Mouse (Mus musculus): Measurements from ENCODE around the gene Rsph3b.
A peak's percentile ranks its signal among the peaks of the same experiment; 100 is the strongest.
"Not testable (repeated sequence)": the region's sequence is repeated elsewhere in the genome, so short reads cannot be mapped to it uniquely, and the experiment has no call there.

Gene Rsph3b

DNA sequence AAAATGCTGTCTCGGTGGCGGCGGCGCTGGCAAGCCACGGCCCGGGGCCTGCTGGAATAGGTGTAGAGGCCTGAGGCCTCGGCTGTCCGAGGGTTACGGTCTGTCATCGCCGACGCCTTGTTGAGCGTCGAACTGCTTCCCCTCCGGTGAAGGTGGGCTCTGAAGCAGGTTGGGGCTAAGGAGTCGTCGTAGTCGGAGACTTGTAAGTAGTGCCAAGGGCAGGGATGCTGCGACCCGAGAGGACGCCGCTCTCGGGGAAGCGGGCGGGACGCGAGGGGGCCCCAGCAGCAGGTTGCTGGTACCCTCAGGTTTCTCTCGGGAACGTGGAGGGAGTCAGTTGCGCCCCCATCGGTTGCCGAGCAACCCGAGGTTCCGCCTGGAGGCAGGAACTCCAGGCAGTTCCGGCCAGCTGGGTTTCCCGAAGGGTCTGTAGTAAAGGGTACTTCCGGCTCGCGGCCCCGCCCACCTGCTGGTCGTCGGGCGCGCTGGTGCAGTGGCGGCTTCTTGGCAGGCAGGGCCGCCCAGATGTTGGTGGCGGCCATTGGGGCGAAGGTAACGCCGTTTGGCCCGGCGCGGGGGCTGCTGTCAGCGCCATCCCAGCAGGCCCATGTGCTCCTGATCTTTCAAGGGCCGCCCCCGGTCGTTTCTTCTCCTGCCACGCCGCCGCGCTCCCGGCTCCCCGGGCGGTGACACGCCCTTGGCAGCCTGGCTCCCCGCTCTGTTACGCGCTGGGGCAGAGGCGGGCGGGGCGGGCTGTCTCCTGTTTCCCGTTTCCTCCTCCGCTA, at the start of gene Rsph3b:
Rsph3b (minus strand) TSS at position 699 of the 785 bp plus-strand sequence.
- peak; percentile 59 for DNase-seq (ENCODE audit: low read depth)

DNA sequence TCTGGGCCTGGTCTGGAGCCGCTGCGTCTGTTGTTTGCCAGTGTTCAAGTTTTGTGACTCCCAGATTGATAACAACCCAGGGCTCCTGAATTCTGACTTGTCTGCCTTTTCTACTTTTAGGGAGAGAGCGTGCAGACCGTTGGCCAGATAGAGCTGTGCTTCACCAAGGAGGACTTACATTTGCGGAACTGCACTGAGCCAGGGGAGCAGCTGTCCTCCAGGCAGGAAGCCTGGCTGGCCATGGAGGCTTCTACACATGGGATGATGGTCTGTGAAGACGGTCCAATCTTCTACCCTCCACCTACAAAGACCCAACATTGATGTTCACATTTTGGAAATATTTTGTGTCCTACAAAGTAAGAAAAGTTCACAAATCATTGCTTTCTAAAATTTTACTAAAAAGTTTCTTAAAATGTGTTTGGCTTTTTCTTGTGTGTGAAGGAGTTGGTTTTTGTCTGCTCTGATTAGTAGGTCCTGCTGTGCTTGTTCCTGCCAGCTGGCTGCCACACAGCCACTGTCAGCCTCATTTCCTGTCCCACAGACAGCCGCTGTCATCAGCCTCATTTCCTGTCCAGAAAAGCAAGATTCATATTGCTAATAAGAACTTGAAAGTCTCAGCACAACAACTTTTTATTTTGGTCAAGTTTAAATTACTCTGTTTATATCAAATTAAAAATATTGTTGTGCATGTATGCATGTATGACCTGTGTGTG, 49.5 kb upstream of the Rsph3b start:
- DNase-seq (ENCODE audit: low read depth): not testable (repeated sequence)

DNA sequence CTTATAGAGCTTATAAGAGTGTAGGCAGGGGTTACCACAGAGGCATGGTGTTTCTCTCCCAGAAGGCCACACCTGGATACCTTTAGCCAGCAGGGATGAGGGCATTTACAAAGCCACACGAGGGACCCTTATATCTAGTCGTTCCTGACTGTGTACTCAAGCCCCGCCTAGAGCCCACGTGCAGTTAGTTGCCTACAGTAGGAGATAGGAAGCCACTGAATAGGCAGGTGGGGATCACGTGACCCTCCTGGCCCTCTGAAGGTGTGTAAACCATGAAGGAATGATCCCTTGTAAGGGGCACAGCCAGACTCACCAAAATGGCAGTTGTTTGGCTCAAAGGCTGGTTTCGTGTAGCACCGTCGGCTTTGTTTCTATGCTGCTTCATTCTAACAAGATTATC, 48.3 kb upstream of the Rsph3b start:
- DNase-seq (ENCODE audit: low read depth): not testable (repeated sequence)

DNA sequence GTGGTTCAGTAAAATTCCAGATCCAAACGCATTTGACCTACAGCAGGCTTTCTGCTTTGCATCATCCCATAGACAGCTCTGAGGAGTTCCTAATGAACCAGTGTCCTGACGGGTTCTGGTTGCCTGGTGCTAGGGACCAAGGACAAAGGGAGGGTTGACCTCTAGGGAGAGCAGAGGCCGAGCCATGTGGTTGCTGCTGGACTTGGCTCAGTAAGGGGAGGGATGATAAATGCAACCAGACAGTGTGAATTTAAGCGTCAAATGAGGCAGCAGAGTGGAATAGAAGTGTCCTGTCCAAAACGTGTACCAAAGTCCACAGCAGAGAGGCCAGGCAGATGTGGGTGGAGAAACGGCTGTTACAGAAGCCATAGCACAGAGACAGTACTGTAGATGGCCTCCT, 47.0 kb upstream of the Rsph3b start:
- DNase-seq (ENCODE audit: low read depth): not testable (repeated sequence)

DNA sequence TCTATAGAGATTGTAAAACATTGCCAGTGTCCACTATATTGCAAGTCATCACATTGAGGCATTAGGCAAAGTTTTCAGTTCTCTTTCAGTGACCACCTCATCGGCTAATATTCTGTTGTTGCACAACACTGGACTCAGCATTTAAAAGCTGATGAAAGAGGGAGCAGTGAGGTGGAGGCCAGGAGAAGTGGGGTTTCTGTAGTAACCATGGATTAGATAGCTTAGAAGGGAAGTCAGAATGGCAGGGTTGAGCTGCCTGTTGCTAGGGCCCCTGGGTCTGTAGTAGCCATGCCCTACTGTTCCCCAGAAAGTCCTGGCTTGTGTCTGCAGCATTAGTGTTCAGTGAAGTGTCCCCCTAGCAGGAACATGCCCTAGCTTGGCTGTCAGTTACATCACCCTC, 37.6 kb upstream of the Rsph3b start:
- DNase-seq (ENCODE audit: low read depth): not testable (repeated sequence)

DNA sequence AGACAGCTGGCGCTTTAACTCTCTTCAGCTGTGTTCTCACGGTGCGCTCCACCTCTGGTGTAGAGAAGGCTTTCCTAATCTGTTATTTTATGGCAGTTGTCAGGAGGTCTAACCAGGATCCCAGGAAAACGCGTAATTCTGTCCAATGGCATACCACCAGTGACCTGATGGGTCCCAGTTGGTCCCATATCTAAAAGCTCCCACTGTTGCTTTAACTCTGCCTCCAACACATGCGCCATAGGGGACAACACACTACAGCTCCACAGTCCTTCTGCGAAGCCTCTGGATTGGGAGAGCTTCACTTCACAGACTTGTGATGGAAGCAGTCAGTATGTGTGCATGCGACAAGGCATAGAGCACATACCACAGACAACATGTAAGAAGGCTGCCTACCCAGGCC, 31.7 kb upstream of the Rsph3b start:
- DNase-seq (ENCODE audit: low read depth): not testable (repeated sequence)

DNA sequence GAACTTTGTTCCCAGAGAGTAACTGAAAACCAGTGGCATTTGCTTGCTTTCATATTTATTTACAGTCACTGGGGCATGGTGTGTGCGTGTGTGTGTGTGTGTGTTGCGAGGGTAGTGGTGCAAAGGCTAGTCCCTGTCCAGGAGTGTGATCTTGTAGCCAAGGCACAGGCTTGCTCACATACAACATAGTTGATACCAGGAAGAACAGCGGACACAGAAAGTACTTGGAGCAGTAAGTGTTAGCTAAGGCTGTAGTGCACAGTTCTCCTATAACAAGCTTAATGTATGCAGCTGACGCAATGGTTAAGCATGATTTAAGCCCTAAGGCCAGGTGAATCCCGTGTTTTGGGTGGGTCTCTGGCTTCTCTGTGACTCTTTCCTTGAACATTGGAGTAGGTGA, 30.9 kb upstream of the Rsph3b start:
- DNase-seq (ENCODE audit: low read depth): peak; percentile 39

DNA sequence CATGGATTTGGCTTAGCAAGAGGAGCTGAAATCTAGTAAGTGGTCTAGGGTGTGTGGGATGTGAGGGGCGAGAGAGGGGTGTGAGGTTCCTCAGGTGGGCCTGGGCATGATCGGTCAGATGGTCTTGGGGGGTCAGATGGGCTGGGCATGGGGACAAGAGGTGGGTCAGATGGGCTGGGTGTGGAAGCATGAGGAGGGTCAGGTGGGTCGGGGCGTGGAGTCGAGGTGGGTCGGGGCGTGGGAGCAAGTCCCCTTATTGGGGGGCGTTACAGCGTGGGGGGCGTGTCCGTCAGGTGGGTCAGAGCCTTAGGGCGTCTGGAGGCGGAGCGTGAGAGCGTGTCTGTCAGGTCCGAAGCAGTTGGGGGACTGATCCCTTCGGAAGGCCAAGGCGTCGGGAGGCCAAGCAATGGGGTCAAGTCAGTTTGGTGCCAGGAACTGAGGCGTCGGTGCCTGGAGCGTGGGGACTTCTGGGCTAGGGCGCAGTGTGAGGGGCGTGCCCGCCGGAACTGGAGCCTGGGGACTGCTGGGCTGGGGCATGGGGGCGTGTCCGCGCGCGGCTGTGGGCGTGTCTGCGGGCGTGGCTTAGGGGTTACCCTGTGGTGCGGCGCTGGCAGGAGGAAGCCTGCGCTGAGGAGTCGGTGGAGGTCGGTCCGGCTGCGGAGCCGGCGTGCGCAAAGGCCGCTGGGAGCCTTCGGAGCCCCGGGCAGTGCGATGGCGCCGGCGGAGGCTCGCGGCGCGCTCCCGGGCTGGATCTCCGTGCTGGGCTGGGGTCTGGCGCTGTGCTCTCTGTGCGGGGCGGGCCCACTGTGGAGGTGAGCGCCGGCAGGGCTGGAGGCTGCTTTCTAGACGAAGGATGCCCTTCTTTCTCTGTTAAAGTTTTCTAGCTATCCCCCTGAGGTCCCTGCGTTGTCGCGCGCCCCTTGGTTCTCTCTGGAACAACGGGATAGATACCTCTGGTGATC, 30.1 kb upstream of the Rsph3b start, which contains the start of gene Gm49721:
Gm49721 (plus strand) TSS at position 618 of the 962 bp plus-strand sequence.
- peak; percentile 52 for DNase-seq (ENCODE audit: low read depth)

DNA sequence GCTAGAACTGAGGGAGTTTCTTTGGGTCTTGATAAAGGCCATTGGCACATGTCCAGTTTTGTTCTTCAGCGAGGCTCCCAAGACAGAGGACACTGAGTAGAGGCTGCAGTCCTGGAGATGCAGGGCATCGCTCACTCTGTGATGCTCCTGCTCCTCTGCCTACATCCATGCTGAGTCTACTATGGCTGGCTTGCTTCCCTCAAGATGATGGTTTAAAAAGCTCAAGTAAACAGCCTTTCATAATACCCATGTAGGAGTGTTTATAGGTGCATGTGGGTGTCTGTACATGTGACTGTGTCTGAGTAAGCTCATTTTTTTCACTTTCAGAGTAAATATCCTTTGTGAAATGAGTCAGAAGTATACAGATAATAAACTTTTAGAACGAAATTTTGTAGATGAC, 26.5 kb upstream of the Rsph3b start:
- not testable (repeated sequence) for DNase-seq (ENCODE audit: low read depth)

DNA sequence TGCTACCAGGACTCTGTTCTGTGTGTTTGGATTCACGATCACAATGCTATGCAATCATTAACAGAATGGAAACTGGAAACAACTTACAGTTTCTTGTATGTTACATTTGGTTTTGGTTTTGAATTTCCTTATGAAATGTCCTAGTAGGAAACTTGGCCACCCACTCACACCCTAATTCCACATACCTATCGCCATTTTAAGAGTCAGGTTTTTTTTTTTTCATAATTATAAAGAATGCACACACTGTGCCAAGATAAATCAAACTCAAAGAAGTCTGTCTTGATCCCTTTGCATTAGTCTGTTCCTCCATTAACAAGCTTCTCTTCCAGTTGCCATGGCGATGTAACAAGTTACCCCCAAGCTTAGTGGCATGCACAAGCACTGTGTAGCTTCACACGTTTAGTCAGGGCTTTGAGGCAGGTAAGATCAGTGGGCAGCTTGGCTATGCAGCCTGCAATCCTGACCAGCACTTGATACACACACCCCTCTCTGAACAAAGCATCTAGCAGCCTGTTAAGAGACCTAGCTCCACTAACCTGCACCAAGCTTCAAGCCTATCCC, 24.4 kb upstream of the Rsph3b start:
- DNase-seq (ENCODE audit: low read depth): not testable (repeated sequence)

DNA sequence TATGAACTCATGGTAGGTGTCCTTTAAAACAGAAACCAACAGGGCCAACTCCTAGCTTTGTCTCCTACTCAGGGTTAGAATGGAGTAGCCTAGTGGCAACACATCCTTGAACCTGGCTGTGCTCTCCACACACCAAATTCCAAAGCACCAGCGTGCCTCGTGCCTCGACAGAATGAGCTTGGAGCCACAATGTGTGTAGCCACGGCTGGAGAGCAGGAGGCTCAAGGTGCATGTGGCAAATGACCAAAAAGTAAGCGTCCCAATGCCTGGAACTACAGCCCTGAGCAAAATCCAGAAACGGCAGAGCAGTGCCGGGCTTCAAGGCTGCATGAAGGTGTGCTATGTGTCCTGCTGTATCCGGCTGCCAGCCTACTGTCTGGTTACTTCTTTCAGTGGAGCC, 22.8 kb upstream of the Rsph3b start:
- not testable (repeated sequence) for DNase-seq (ENCODE audit: low read depth)

DNA sequence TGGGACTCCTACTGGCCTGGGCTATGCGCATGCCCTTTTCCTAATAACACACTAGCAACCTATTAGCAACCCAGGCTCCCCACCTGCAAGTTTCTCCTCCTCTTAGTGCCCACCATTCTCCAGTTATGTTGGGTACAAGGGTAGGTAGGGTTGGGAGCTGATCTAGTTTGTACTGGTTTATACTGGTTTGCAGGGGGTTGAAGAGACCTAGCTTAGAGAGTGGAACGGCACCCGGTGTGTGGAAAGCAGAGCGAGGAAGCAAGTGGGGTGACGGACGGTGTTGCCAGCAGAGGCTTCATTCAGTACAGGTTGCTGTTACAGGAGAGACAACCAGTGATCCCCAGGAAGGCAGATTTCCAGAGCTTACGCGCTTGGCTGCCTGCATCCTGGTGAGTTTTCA, 21.9 kb upstream of the Rsph3b start, which contains the start of gene Rnaset2b:
Rnaset2b (plus strand) TSS at position 301 of the 400 bp plus-strand sequence.
- not testable (repeated sequence) for DNase-seq (ENCODE audit: low read depth)

DNA sequence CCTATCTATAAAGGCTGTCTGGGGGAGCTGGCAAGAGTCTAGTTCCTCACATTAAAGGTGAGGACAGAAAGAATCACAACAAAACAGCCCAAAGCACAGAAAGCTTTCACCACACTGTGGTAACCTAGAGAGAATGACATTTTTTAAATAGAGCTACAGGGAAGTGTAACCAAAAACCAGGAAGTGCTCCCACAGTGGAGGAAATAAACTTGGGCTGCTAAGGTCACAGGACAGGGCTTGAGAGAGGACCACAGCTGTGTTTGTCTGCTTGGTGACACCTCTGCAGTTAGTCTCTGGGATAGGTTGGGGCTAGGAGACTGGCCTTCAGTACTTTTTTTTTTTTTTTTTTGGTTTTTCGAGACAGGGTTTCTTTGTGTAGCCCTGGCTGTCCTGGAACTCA, 19.2 kb upstream of the Rsph3b start:
- DNase-seq (ENCODE audit: low read depth): not testable (repeated sequence)

DNA sequence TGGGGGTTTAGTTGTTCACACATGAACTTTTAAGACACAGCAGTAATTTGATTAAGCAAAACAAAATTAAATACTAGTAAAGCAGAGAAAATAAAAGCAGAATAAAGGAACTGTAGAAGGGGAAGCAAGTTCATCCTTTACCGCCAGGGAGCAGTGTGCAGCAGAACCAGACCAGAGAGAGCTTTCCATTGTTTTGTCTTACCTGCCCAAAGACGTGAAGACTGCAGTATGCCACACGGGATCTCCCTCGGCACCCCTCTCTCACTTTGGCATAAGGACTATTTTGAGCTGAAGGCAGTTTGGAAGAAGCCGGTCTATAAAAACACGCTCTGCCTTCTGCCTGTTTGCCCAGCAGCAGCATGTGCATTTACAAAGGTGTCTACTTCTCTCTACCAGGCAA, 16.9 kb upstream of the Rsph3b start:
- peak; percentile 66 for DNase-seq (ENCODE audit: low read depth)

DNA sequence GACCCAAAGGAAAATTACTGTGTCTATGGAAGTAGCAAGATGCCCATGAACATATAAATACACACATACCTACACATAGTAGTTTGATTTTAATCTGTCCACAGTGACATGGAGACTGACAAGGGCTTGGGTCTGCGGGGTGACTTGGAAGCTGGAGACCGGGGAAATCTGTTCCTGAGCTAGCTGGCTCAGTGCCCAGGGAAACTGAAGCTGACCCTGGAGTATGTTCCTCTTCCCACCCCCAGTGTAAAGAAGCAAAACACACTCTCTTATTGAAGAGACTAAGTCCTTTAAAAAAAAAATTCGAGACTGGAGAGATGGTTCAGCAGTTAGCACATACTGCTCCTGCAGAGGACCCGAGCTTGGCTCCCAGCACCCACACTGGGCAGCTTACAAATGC, 14.5 kb upstream of the Rsph3b start:
- DNase-seq (ENCODE audit: low read depth): not testable (repeated sequence)

DNA sequence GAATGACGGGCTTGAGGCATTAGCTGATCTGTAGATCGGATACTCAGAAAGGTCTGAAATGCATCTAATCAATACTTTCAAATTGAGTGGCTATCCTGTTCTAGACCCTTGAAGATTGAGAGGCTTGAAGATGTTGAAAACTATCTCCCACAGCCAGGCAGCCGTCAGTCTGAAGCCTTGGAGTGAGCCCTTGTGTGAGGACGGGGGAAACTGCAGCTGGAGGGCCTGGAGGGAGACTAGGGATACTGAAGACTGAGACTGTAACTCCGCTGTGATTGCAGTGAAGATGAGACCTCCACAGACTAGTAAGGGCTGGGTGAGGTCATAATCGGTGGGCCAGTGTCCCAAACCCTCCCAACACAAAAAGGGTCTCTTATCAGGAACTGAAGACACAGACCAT, 13.9 kb upstream of the Rsph3b start:
- not testable (repeated sequence) for DNase-seq (ENCODE audit: low read depth)

DNA sequence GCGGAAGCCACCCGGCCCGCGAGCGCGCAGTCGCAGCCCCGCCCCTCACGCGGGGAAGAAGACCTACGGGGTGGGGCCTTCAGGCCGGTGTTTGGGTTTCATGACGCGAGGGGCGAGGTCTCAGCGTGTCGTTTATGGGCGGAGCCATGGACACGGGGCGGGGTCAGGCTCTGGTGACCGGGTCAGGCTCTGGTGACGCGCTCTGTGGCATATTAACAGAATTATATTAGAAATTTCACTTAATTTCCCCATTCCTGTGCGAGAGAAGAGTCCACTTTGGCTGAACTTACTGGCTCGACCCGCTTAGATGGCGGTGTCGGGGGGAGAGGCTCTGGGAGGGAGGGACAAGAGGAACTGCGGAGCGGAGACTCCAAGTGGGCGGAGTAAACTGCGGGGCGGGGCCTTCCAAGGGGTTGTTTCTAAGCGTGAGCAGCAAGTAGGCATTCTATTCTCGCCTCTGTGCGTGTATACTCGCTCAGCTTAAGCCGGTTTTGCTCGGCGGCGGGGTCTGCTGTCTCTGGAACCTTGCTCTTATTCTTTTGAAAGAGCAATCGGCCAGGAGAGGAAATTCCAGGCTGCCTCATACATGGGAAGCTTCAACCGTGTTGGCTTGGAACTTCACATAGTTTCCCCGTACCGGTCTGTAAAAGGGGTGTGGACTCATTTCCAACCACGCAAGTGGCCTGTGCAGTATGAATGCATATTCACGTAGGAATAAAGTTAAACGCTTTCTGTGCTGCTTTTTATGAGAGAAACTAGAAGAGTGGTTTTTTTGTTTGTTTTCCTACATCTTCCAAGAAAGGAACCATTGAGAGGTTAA, 12.9 kb upstream of the Rsph3b start:
- peak; percentile 64 for DNase-seq (ENCODE audit: low read depth)

DNA sequence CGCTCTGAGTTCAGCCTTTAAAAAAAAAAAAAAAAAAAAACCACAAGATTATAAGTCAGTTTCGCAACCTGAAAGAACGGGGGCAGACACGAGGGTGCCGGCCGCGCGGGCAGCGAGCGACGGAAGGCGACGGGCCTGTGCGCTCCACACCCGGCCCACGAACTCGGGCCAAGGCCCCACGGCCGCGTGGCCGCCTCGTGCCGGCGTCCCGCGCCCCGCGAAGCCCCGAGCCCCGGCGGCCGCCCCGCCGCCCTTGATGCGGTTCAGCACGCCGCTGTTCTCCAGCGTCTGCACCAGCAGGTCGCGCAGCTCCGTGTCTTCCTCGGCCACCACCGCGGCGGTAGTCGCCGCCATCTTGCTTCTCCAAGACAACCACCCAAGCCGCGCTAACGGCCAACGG, 12.3 kb upstream of the Rsph3b start, which contains the start of gene Tagap1:
Tagap1 (minus strand) TSS at position 381 of the 400 bp plus-strand sequence.
- DNase-seq (ENCODE audit: low read depth): peak; percentile 62

DNA sequence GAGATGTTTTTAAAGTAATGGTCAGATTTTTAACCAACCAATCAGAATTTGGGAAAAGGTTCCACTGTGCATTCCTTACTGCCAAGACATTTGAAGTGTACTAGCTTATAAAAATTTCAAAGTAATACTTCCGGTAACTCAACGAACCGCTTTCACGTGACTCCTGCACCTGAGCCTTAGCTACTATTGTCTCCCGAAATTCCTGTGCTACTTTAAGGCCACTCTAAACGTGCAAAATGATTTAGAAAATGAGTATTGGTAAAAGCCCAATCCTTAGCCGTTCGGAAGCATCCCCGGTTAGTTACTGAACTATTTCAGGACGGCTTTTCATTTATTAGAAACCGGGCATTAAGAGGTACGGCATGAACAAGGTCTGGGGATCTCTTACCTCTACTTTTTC, 11.9 kb upstream of the Rsph3b start:
- DNase-seq (ENCODE audit: low read depth): peak; percentile 20

DNA sequence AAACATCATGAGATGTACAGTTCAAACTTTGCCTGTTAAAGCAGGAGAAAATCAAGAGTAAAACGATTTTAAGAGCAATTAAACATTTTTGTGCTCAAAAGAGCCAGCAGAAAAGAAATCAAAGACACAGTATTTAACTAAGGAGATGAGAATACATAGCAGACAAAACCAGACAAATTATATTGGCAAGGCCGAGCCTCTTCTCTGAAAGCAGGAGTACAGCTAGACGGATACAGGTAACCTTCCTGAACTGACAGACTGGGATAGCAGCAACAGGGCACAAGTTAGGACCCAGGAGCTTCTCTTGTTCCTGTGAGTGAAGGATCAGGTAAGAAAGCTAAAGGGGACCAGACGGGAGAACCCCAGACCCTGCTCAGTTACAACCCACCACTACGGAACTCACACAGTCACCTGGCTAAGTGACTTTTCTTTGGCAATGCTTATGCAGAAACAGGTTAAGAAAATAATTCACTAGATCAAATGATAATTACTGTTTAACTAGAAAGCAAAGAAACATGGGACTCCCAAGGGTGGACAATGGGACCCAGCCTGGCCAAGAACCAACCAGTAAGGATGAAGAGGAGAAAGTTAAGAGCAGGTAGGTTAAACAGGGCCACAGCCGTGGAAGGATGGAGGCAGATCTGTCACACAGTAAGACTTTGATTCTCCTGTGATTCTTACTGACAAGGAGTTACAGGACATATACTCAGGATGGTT, 11.2 kb upstream of the Rsph3b start:
- DNase-seq (ENCODE audit: low read depth): not testable (repeated sequence)
